Mouse (Mus musculus) heart, postnatal 0 days (tissue): ENCODE results near the gene Prpsap1. TPM values are rescaled to one million over a fixed set of nuclear protein-coding genes. Genes with fewer than 3 reads are reported as not detected.

ENCODE experiments used
- ATAC-seq: fragments of 200-750 bp; cut with Nextera tagmentation; 2 replicates; pipeline ENCODE4 v1.8.0; 2017; ENCODE audit warnings: low read depth, moderate number of reproducible peaks, moderate library complexity; ENCODE audit not compliant: insufficient read depth
- DNase-seq: peaks from one replicate; pipeline ENCODE4 v3.0.0-alpha.2; 2016; ENCODE audit warnings: low spot score
- H3K27ac ChIP-seq: fragments of 300-500 bp; sonication (generic); 2 replicates; pipeline ENCODE4 v1.5.1; 2014; ENCODE audit warnings: low read depth, mild to moderate bottlenecking
- H3K27me3 ChIP-seq: fragments of 300-500 bp; sonication (generic); 2 replicates; pipeline ENCODE4 v1.6.1; 2014; ENCODE audit warnings: low read length, mixed read lengths; ENCODE audit not compliant: control insufficient read depth, insufficient read depth
- H3K36me3 ChIP-seq: fragments of 300-500 bp; sonication (generic); replicated peaks from 2 replicates; pipeline ENCODE4 v1.6.1; 2014; ENCODE audit warnings: low read length, mixed read lengths; ENCODE audit not compliant: control insufficient read depth, insufficient read depth
- H3K4me1 ChIP-seq: fragments of 300-500 bp; sonication (generic); 2 replicates; pipeline ENCODE4 v1.6.1; 2014; ENCODE audit warnings: antibody characterized with exemption; ENCODE audit not compliant: control insufficient read depth, insufficient read depth
- H3K4me2 ChIP-seq: fragments of 300-500 bp; sonication (generic); 2 replicates; pipeline ENCODE4 v1.6.1; 2014; ENCODE audit warnings: low read depth, mild to moderate bottlenecking, low read length, moderate library complexity
- H3K4me3 ChIP-seq: fragments of 300-500 bp; sonication (generic); 2 replicates; pipeline ENCODE4 v1.5.1; 2014; ENCODE audit warnings: low read depth, low read length
- H3K9ac ChIP-seq: fragments of 300-500 bp; sonication (generic); replicated peaks from 2 replicates; pipeline ENCODE4 v1.6.1; 2014; ENCODE audit warnings: low read depth, low read length, mixed read lengths
- H3K9me3 ChIP-seq: fragments of 300-500 bp; sonication (generic); replicated peaks from 2 replicates; pipeline ENCODE4 v1.6.1; 2016; ENCODE audit warnings: low read length; ENCODE audit not compliant: control insufficient read depth
- CTCF ChIP-seq: IDR thresholded peaks from 2 replicates; pipeline ENCODE4 v1.5.1; 2016; ENCODE audit warnings: antibody characterized with exemption, control low read depth, low read depth
- EP300 ChIP-seq: IDR thresholded peaks from 2 replicates; pipeline ENCODE4 v1.6.1; 2016; ENCODE audit warnings: antibody characterized with exemption, low read depth
- WGBS: fragments of 180-500 bp; shearing (Covaris S2); extraction: QIAGEN DNeasy Blood & Tissue Kit; methylation state at CpG from one replicate; pipeline ENCODE4 v1.1.7; 2014; 5-methylcytosine and 5-hydroxymethylcytosine counted together
- polyA plus RNA-seq: library from polyadenylated mRNA; unstranded; fragments of >200 nt; fragmentation: Nextera tagmentation; extraction: Ambion mirVana; gene quantifications from 2 replicates; pipeline ENCODE4 v1.2.1, GENCODE M21; 2015
- total RNA-seq: library from RNA; depleted of rRNA; stranded (reverse); fragments of >200 nt; gene quantifications from 2 replicates; pipeline ENCODE4 v1.2.3, GENCODE M21; 2014; ENCODE audit warnings: low replicate concordance; rRNA removed

The Prpsap1 gene
- total and polyA plus RNA-seq, 2 experiments from 2014 or later: 43.3 to 59.2 TPM

DNA sequence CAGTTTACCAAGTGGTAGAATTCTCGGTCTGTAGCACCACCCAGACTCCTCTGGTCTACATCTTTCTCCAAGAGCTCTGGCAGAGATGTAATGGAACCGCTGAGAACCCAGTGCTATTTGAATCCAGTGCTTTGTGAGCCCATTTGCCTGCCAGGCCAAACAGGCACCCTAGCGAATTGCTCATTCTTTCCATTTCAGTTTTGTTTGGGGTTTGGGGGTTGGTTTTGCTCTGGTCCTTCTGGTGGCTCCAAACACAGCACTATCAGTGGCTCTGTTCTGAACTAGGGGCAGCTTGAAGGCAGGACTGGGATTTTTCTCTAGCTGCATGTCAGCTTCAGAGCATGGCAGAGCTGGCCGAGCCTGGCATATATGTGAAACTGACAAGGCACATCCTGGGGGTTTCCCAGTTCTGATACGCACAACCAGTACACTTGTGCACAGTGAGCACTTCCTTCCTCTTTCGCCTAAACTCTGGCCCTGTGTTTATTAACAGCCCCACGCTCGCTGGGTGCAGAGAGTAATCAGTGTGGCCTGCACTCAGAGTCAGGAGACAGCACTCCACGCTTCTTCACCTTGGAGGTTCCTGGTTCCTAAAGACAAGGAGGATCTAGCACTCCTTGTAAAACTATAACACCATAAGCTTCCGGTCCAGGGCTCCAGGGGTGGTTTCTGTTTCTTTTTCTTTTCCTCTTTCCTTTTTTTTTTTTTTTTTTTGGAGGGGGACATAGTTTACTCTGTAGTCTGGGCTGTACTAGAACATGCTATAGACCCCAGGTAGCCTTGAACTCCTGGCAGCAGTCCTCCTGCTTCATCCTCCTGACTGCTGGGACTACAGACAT is 70.0 kb downstream of the Prpsap1 start:
- no peak for TF ChIP-seq EP300
- TF ChIP-seq CTCF: no peak
- H3K9ac ChIP-seq: peak overlapping the region; percentile 29; the same call in 1 of the 2 replicates
- peak; percentile 36; the same call in 1 of the 2 replicates for ATAC-seq

DNA sequence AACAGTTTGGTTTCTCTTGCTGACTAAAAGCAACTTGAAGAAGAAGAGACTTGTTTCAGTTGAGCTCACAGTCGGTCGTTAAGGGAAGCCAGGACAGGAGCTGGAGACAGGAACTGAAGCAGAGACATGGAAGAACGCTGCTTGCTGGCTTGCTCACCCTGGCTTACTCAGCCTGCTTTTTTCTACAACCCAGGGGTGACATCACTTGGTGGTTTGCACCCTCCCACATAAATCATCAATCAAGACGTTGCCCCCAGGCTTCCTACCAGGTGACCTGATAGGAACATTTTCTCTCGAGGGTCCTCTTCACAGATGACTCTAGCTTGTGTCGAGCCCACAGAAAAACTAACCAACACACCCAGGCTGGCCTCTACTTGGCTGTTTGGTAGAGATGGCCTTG is 70.8 kb downstream of the Prpsap1 start:
- no peak overlapping the region for H3K27ac ChIP-seq
- no peaks in the 10 kb centered on the region for H3K27me3 ChIP-seq
- 78% methylated on average over 6 of the region's 6 CpGs for WGBS
- H3K4me1 ChIP-seq: no peaks in the 10 kb centered on the region
- H3K4me2 ChIP-seq: no peak overlapping the region
- H3K9ac ChIP-seq: no peak overlapping the region
- ATAC-seq (no peak), DNase-seq (no peak)
- no peak for TF ChIP-seq CTCF
- TF ChIP-seq EP300: no peak
- no peaks in the 10 kb centered on the region for H3K36me3 ChIP-seq
- H3K9me3 ChIP-seq: no peaks in the 10 kb centered on the region
- no peak overlapping the region for H3K4me3 ChIP-seq

More for the DNA sequence above, 70.0 kb downstream of the Prpsap1 start:
- Histone ChIP-seq H3K4me2 (no peak overlapping the region), H3K36me3 (no peaks in the 10 kb centered on the region), H3K27ac (peak overlapping the region; percentile 61), H3K4me1 (no peaks in the 10 kb centered on the region), H3K27me3 (no peaks in the 10 kb centered on the region), H3K9me3 (no peaks in the 10 kb centered on the region), H3K4me3 (no peak overlapping the region)
- DNase-seq: no peak
- 64% methylated on average over 10 of the region's 10 CpGs for WGBS

DNA sequence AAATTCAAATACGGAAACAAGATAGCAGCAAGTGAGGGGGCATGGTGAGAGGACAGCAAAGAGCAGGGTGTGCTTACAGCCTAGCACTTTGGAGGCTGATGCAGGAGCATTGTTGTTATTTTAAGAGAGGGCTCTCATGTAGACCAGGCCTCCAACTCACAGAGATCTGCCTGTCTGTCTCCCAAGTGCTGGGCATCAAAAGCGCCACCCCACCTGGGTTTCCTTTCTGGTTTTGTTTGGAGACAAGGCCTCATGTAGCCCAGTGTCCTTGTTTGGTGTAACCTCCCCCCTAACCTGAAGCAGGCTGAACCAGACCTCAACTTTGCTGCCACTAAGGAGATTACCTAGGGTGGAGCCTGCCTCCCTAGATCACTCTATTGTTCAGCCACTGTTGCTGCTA is 71.4 kb downstream of the Prpsap1 start:
- ATAC-seq: no peak
- Histone ChIP-seq H3K27me3 (no peaks in the 10 kb centered on the region), H3K4me3 (no peak overlapping the region), H3K9me3 (no peaks in the 10 kb centered on the region), H3K9ac (no peak overlapping the region), H3K4me1 (no peaks in the 10 kb centered on the region), H3K27ac (no peak overlapping the region), H3K4me2 (no peak overlapping the region), H3K36me3 (no peaks in the 10 kb centered on the region)
- TF ChIP-seq EP300 (no peak), CTCF (no peak)
- no peak for DNase-seq
- 75% methylated on average over 2 of the region's 2 CpGs for WGBS

DNA sequence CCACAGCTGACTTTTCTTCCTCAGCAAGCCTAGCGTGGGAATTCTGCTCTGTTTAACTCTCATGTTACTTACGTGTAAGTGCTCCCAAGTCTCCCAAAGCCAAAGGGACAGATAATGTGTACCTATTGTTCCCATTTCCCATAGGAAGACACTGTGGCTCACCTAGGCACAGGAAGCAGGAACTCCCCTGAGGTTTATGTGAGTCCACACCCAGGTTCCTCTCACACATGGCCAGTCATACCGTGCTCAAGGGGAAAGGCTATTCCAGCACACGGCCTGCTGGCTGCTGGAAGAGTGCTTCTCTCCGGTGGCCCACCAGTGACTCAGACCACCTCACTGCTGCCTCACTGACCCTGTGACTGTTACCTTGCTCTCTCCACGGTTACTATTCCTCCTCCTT is 72.9 kb downstream of the Prpsap1 start:
- no peak for DNase-seq
- no peak overlapping the region for H3K4me3 ChIP-seq
- 64% methylated on average over 6 of the region's 6 CpGs for WGBS
- no peaks in the 10 kb centered on the region for H3K27me3 ChIP-seq
- H3K4me2 ChIP-seq: no peak overlapping the region
- no peak for ATAC-seq
- no peaks in the 10 kb centered on the region for H3K9me3 ChIP-seq
- no peaks in the 10 kb centered on the region for H3K4me1 ChIP-seq
- H3K9ac ChIP-seq: no peak overlapping the region
- H3K36me3 ChIP-seq: no peaks in the 10 kb centered on the region
- TF ChIP-seq CTCF (no peak), EP300 (no peak)
- H3K27ac ChIP-seq: no peak overlapping the region

Other genes with a start within 250 kb of the Prpsap1 start
- gene Srp68, start 220.0 kb downstream of the Prpsap1 start, total RNA-seq: 28.1 and 33.6 TPM in 2 replicates
- gene Srp68, start 220.0 kb downstream of the Prpsap1 start, polyA plus RNA-seq: 47.8 and 48.2 TPM in 2 replicates
- not detected in 2 replicates for gene Galr2, start 213.3 kb downstream of the Prpsap1 start, total RNA-seq
- 0.05 TPM in 2 replicates for gene Galr2, start 213.3 kb downstream of the Prpsap1 start, polyA plus RNA-seq
- 37.6 and 94.7 TPM in 2 replicates for gene Exoc7, start 187.0 kb downstream of the Prpsap1 start, total RNA-seq
- gene Exoc7, start 187.0 kb downstream of the Prpsap1 start, polyA plus RNA-seq: 43.9 and 48.7 TPM in 2 replicates
- 2.7 TPM in 1 of 2 replicates, not detected in the other for gene Foxj1, start 158.8 kb downstream of the Prpsap1 start, total RNA-seq
- gene Foxj1, start 158.8 kb downstream of the Prpsap1 start, polyA plus RNA-seq: 0.04 and 1.0 TPM in 2 replicates
- 10.8 and 11.4 TPM in 2 replicates for gene Rnf157, start 81.2 kb downstream of the Prpsap1 start, total RNA-seq
- gene Rnf157, start 81.2 kb downstream of the Prpsap1 start, polyA plus RNA-seq: 2.2 and 3.5 TPM in 2 replicates
- gene Ubald2, start 60.1 kb downstream of the Prpsap1 start, total RNA-seq: 48.3 and 161 TPM in 2 replicates
- 32.3 and 41.9 TPM in 2 replicates for gene Ubald2, start 60.1 kb downstream of the Prpsap1 start, polyA plus RNA-seq
- 0.23 TPM in 1 of 2 replicates, not detected in the other for gene Qrich2, start 28.0 kb downstream of the Prpsap1 start, total RNA-seq
- not detected in 2 replicates for gene Qrich2, start 28.0 kb downstream of the Prpsap1 start, polyA plus RNA-seq
- 1.9 and 3.1 TPM in 2 replicates for gene Sphk1, start 36.7 kb upstream of the Prpsap1 start, total RNA-seq
- gene Sphk1, start 36.7 kb upstream of the Prpsap1 start, polyA plus RNA-seq: 2.0 TPM in 2 replicates
- 17.2 and 34.8 TPM in 2 replicates for gene Ube2o, start 87.2 kb upstream of the Prpsap1 start, total RNA-seq
- 4.1 and 5.2 TPM in 2 replicates for gene Ube2o, start 87.2 kb upstream of the Prpsap1 start, polyA plus RNA-seq
- gene Aanat, start 92.2 kb upstream of the Prpsap1 start, total RNA-seq: not detected in 2 replicates
- gene Aanat, start 92.2 kb upstream of the Prpsap1 start, polyA plus RNA-seq: not detected in 2 replicates
- 19.0 and 25.5 TPM in 2 replicates for gene Rhbdf2, start 132.8 kb upstream of the Prpsap1 start, total RNA-seq
- 5.8 and 6.1 TPM in 2 replicates for gene Rhbdf2, start 132.8 kb upstream of the Prpsap1 start, polyA plus RNA-seq
- not detected in 2 replicates for gene Prcd, start 159.3 kb upstream of the Prpsap1 start, total RNA-seq
- 2.5 and 2.6 TPM in 2 replicates for gene Prcd, start 159.3 kb upstream of the Prpsap1 start, polyA plus RNA-seq
- gene Cygb, start 160.1 kb upstream of the Prpsap1 start, total RNA-seq: 11.4 and 38.8 TPM in 2 replicates
- 21.1 and 21.6 TPM in 2 replicates for gene Cygb, start 160.1 kb upstream of the Prpsap1 start, polyA plus RNA-seq